Mouse (Mus musculus) inflammation-experienced regulatory T-cells, adult 6 months (primary cell): Measurements from ENCODE around the gene Tbr1. TPM values are rescaled to one million over a fixed set of nuclear protein-coding genes. Genes with fewer than 3 reads are reported as not detected.
A peak's percentile ranks its signal among the peaks of the same experiment; 100 is the strongest.

ENCODE experiments used
- ATAC-seq: one replicate; pipeline ENCODE4 v1.8.0; 2017
- polyA plus RNA-seq, 3 experiments: library from polyadenylated mRNA; unstranded; fragments of 100-300 nt; shearing (Covaris generic); gene quantifications; one replicate each; pipeline ENCODE4 v1.2.1; 2017

The Tbr1 gene
- polyA plus RNA-seq: not detected

DNA sequence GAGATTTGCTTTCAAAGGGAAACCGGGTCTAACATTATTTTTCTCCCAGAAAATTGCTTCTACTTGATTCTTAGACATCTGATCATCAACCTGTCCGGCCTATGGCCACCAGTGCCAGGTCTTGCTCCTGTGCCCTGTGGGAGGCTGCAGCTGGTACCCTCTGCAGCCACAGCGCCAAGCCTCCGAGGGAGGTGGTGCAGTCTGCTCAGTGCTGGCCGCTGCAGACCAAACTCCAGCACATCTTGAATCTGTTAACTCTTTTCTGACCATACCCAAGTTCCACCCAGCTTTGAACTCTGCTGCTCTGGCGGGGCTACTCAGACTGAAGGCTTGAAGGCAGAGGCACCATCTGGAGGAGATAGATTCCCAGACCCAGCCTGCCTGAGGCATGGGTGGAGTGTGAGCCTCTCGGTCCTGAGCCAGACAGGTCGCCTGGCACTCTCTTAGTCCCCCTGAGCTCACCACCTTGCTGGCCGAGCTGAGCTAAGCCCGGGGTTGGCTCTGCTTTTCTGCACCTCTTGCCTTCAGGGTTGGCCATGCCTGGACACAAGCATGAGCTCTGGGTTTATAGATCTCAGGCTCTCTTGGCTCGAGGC, at the start of gene Tbr1:
TSS of gene Tbr1 (plus strand) at position 275 of the 596 bp plus-strand sequence.
- ATAC-seq: no peak

DNA sequence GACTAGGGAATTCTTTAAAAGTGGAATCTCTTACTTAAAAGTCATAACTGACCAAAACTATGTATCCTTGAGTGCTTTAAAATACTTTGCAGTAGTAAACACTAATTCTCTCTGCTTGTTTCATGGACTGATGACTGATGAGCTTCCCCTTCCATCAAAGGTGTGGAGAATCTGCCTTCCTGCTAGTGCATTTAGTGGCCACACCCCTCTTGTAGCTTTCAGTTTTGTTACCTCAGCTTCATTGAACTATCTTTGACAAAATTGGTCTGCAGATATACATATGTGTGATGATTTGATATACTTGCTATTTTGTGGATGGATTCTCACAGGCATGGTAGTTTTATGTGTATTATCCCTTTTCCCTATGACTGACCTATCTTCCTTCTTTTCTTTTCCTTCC, 47.7 kb upstream of the Tbr1 start:
- ATAC-seq: peak; percentile 76

DNA sequence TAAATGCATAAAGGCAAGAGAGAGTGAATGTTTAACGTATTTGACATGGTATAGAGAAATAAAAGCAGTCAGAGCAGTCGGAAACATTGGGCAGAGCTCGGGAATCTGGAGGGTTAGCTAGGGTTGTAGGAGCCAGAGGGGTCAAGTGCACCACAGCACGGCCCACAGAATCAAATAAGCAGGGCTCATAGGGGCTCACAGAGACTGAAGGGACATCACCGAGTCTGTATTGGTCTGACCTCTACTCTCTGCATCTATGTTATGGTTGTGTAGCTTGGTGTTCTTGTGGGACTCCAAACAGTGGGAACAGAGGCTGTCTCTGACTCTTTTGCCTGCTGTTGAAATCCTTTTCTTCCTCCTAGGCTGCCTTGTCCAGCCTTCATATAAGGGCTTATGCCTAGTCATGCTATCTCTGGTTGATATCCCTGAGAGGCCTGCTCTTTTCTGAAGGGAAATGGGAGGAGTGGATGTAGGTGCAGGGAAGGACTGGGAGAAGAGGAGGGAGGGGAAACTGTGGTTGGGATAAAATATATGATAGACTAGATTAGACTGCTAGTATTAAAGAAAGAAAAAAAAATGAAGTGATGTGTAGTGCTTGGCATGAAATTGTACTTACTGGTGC, 43.4 kb upstream of the Tbr1 start:
- no peak for ATAC-seq

DNA sequence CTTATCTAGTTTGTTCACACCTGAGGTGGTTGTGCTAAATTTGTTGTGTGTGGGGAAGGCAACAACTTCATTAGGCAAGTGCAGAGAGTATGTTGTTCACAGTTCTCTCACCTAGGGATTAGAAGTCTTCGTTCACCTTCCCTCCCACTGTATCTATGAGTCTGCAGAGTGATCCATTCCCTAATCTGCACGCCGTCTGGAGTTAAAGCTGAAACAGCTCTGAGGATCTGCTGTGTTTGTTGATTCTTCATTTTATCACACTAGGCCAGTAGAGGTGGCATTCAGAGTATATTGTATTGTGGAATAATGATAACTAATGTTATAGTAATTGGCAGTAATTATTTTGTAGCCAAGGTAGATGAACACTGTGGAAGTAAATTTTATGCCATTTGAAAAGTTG, 42.7 kb upstream of the Tbr1 start:
- no peak for ATAC-seq

DNA sequence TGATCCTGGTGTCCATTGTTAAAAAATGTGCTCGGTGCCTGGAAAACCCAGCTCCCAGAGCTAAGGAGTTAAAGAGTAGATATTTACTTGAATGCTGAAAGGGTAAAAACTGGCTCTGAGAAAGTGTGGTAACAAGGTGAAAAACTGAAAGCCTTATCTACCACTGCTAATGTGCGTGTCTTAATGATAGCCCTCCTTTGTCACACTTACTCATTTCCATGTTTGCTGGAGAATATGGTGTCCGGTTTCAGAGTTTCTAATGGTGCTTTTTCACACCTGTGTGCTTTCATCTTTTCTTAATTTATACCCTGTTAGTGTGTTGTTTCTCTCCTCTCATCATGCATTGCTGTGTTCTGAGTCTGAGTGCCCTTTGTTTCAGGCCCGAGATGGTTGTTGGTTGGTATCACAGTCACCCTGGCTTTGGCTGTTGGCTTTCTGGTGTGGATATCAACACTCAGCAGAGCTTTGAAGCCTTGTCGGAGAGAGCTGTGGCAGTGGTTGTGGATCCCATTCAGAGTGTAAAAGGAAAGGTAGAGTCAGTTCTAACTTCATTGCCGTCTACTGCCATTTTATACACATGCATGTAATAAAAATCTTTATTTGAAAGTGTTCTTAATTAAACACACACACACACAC, 38.1 kb upstream of the Tbr1 start:
- no peak for ATAC-seq

DNA sequence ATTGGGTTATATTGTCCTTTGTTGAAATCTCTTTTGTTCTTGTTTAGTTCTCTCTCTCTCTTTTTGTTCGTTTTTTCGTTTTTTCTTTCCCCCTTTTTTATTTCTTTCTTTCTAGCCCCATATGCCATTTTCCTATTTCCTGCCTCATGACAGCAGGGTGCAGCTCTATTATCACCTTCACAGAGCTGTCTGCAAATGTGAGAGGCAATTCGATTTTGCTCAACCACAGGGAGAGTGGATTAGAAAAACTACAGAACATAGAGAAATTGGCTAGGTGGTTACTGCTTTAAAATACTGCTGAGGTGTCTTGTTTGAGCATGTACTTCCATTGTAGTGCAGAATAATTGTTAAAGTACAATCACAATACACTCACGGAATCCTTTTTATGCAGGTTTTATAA, 37.2 kb upstream of the Tbr1 start:
- no peak for ATAC-seq

DNA sequence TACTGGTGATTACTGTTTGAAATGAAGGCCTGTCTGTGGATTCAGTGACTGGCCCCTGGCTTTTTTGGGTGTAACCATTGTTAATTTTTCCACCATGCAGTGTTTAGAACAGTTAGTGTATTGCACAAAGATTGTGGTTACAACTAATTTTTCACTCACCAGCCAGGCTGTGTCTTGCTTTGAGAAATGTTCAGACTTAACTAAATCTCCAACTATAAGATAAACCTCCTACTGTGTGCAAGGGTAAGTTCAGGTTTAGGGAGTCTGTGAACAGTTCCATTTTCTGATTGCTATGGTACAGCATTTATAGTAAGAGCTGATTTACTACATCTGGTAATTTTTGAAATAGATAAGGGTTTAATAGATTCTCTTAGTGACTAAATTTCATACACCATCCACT, 21.9 kb upstream of the Tbr1 start:
- no peak for ATAC-seq

DNA sequence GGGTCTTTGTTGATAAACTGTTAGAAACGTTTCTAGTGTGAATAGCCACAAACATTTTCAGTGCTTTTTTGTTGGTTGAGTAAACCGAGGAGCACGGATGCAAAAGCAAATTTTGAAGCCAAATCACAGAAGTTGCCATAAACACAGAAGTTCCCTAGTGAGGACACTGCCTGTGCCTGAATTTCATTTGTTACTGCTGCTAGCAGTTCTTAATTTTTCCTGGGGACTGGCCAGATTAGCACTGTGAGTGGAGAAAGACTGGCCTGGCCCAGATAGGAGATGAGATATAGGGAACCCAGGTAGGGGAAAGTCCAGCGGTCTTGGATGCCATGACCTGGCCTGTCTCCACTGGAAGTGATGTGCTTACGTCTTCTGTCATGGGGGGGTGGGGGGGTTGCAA, 7.8 kb upstream of the Tbr1 start:
- no peak for ATAC-seq

DNA sequence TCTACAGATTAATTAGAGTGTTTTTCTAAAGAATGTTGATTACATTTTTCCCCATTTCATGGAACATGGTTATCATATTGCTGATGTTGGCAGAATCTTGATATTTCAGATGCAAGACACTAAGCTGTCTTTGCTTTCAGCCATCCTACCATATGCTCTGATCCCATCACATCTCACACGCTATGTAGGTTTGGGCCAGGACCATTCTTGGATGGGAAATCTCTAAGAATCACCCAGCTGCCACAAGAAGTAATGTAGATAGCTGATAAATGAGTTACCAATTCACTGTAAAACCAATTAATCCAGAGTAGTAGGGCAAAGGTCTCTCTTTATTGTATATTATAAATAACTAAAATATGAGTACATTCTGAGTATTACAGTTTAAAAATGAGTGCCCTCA, 4.7 kb upstream of the Tbr1 start:
- ATAC-seq: no peak

DNA sequence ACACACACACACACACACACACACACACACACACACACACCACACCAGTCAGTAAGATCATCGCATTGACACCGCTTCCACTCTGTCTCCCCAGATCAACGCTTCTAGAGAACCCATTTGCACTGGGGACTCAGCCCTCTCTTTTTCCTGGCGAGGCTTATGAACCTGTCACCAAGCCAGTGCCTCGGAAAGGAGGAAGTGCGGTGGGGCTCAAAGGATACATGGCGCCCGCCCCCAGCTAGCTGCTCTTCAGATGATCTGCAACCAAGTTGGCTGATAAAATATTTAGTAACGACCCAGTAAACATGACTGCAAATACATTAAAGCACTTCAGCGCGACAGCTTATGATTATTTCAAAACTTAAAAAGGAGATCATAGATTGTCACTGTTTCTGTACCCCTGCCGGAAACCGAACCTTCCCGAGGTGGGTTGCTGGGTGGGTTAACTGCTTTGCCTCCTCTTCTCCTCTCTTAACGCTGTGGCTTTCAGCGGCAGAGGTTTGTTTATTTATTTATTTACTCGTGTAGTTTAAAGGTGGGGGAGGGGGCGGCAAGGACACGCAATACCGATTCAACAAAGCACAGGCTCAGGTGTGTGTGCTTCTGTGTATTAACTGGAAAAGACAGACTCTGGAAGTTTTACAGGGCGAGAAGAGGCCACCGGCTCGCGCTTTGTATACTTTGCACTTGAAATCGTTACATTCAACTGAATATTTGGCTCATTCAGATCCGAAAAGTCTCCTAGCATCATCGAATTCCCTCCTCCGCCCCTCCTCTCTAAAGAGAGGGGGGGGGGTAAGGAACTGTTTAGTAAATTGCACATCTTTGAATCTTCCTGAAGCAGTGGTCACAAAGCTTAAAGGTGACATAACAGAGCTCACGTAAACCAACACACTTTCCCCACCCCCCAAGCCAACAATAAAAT, 975 bp downstream of the Tbr1 start:
- peak; percentile 32 for ATAC-seq

DNA sequence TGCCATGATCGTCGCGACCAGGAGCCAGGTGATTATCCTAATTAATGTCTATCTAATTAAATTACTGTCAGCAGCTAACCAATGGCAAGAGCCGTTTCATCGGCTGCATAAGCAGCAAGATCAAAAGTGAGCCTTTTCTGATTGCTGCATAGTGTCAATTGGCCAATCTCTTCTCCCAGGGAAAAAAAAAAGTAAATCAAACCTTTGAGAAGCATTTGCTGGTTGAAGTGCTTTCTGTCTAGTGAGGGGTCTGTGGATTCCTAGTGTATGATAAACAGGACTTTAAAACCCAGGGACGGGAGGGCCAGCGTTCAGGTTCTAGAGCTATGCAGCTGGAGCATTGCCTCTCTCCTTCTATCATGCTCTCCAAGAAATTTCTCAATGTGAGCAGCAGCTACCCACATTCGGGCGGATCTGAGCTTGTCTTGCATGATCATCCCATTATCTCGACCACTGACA, 1.7 kb downstream of the Tbr1 start:
- no peak for ATAC-seq

DNA sequence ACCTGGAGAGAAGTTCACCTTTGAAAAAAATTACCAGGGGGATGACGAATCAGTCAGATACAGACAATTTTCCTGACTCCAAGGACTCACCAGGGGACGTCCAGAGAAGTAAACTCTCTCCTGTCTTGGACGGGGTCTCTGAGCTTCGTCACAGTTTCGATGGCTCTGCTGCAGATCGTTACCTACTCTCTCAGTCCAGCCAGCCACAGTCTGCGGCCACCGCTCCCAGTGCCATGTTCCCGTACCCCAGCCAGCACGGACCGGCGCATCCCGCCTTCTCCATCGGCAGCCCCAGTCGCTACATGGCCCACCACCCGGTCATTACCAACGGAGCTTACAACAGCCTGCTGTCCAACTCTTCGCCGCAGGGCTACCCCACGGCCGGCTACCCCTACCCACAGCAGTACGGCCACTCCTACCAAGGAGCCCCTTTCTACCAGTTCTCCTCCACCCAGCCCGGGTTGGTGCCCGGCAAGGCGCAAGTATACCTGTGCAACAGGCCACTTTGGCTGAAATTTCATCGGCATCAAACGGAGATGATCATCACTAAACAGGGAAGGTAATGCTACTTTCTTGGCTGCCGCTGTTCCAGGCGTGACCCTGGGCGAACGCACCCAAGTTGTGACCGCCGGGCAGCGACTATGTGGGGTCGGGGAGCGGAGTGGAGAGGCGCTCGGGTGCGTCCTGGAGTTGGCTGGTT, 2.3 kb downstream of the Tbr1 start:
- ATAC-seq: peak; percentile 10

DNA sequence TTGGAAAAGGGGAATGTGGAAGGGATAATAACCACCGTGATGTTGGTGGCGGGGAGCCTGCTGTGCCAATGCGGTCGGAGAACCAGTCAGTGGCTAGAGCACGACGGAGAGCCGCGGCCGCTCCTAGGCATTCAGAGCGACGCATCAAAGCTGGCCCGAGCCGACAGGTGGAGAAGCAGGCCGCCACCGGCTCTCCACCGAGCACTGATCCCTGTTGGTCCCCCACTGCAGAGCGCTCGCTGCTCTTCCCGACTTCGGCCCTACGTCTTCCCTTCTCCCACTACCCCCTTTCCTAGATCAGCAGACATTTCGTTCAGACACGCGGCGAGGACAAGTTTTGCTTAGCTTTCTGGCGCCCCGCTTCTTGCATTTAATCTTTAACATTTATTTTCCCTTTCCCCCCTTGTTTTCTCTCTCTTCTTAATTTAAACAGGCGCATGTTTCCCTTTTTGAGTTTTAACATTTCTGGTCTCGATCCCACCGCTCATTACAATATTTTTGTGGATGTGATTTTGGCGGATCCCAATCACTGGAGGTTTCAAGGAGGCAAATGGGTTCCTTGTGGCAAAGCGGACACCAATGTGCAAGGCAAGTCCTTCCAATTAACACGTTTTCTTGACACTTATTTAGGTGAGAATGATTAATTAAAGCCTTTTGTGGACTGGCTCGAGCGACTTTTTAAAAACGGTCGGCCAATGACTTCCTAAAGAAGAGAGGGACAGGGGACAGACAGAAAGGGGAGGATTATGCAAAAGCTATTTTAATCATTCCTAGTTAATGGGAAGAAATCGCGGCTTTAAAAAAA, 3.0 kb downstream of the Tbr1 start:
- ATAC-seq: peak; percentile 5

DNA sequence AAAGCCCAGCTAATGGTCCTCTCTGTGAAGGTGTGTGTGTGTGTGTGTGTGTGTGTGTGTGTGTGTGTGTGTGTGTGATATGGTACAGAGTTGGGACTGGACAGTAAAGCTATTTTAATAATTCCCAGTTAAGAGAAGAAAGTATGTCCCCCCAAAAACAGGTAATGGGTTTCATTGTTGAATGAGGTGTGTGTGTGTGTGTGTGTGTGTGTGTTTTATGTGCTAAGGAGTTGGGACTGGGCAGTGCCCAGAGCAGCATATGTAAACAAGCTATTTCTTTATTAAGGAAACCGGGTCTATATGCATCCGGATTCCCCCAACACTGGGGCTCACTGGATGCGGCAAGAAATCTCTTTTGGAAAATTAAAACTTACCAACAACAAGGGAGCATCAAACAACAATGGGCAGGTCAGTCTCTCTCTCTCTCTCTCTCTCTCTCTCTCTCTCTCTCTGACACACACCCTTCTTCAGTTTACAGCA, 3.7 kb downstream of the Tbr1 start:
- no peak for ATAC-seq

DNA sequence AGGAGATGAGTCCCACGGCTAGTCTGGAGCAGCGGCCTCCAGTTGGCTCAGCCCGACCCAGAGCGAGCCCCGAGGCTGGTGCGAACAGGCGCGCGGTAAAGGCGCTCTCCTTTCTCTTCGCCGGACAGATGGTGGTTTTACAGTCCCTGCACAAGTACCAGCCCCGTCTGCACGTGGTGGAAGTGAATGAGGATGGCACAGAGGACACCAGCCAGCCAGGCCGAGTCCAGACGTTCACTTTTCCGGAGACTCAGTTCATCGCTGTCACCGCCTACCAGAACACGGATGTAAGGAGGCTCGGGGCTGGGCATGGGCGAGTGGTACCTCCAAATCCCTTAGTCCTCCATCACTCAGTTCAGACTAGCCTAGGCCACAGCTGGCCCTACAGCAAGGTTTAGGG, 4.4 kb downstream of the Tbr1 start:
- ATAC-seq: no peak

DNA sequence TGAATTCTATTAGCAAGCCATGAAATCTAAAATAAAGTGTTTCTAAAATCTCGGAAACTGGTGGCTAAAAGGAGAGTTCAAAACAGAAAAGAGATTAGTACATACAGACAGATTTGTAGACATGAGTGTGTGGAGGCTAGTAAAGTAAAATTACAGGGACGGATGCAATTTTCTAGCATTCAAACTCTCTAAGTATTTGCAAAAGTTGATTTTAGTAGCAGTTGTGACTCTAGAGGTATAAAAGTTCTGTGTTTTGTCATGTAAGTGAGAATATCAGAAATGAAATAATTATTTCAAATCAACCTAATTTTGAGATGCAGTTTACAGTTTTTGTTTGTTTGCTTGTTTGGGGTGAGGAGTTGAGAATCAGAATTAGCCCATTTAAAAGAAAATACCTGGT, 5.1 kb downstream of the Tbr1 start:
- no peak for ATAC-seq

DNA sequence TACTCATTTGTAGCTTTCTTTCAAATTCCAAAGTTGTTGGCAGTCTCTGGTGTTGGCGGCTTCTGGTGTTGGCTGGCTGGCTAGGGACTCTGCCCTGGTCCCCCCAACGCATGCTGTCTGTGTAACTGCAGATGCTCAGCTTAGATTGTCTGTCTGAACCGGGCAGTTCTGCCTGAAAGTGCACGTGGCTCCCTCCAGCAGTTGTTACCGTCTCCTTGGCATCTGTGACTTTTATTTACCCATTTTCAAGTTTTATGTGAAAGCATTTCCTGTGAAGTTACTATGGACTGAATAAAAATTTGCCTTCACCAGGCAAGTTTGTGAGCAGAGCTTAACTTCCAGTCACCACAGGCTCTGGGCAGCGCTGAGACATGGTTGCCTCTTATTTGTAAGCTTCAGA, 6.0 kb downstream of the Tbr1 start:
- ATAC-seq: no peak

DNA sequence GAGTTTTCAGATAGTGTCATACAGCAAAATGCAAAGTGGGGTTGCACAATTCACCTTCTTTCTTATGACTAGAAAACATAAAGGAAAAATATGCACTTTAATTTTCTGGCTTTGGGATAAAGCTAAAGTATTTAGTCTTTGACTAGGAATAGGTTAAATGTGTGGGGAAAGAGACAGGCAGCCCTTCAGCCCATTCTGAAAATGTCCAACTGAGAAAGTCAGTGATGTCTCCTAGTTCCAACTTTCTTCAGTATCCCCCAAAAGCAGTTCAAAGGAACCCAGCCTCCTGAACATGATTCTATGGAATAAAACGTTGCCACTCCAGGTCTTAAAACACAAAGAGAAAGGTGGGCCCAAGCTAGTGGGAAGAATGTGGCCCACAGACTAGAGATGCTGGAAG, 6.7 kb downstream of the Tbr1 start:
- no peak for ATAC-seq

DNA sequence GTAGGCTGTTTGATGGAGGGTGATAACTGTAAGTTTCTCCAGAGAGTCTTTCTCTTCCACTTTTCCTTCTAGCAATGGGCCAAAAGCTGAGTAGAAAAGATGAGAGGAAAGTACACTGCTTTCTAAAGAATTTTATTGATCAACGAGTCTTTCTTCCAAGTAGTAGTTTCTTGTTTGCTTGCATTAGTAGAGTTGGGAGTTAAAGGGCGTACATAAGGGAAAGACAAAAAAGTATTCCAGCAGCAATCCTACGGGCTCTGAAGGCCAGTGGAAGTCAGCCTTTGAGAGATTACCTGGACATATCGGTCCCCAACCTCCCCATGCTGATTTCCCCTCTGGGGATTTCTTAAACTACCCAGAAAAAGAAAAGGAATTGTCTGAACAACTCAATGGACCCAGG, 8.0 kb downstream of the Tbr1 start:
- ATAC-seq: no peak

DNA sequence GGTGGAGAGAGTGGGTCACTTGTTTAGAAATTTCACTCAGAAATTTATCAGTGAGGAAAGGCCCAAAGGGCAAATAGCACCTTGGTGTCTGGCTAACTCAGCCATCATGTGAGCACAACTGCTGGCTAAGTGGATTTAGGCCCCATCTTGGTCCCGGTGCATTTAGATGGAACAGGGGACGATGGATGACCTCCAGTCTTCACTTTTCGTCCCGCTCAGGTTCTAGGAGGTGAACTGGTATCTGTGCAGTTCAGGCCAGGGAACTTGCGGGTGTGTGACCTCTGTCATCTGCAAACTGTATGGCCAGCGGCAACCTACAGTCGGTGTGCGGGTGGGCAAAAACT, 8.4 kb downstream of the Tbr1 start:
- no peak for ATAC-seq

DNA sequence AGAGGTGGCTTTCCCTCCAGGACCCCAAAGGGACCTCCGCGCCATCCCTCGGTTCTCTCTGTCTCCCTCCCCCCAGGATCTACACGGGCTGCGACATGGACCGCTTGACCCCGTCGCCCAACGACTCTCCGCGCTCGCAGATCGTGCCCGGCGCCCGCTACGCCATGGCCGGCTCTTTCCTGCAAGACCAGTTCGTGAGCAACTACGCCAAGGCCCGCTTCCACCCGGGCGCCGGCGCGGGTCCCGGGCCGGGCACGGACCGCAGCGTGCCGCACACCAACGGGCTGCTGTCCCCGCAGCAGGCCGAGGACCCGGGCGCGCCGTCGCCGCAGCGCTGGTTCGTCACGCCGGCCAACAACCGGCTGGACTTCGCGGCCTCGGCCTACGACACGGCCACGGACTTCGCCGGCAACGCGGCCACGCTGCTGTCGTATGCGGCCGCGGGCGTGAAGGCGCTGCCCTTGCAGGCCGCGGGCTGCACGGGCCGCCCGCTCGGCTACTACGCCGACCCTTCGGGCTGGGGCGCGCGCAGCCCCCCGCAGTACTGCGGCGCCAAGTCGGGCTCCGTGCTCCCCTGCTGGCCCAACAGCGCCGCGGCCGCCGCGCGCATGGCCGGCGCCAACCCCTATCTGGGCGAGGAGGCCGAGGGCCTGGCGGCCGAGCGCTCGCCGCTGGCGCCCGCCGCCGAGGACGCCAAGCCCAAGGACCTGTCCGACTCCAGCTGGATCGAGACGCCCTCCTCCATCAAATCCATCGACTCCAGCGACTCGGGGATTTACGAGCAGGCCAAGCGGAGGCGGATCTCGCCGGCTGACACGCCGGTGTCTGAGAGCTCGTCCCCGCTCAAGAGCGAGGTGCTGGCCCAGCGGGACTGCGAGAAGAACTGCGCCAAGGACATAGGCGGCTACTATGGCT, 9.0 kb downstream of the Tbr1 start:
- peak; percentile 29 for ATAC-seq
